In the genomic region with DNA sequence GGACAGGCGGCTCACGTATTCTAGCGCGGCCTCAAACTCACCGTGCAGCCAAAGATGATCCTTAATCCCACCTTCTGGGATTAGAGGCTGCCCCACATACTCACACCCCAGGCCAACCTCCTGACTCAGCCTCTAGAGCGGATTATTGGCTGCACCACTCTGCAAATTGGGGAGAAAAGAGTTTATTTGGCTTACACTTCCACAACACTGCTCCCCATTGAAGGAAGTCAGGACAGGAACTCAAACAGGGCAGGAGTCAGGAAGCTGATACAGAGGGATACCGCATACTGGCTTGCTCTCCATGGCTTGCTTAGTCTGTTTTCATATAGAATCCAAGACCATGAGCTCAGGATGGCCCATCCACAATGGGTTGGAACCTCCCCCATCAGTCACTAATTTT, we compare ENCODE assay signal across 13 mouse cellular contexts. TPM values are rescaled to one million over a fixed set of nuclear protein-coding genes. Genes with fewer than 3 reads are reported as not detected.
DNase-seq lines count a peak whose midpoint lies in the region; ATAC-seq and TF ChIP-seq lines count a peak whose summit lies in the region.
"Had no signal": no experiment of that assay in that cellular context is flagged by ENCODE, and none has a peak within 500 bp of the region (broad histone marks: within the 10 kb centered on the region; RNA-seq: fewer than 3 reads in every experiment).

No protein-coding gene starts in this region.

- no peaks in the 10 kb centered on the region for H3K9me3 ChIP-seq in liver, embryonic 12.5 days (replicated peaks)
- H3K9me3 ChIP-seq in ES-E14 (ENCODE audit: control insufficient read depth, insufficient read depth, low read depth, low read length), result no peaks in the 10 kb centered on the region
- H3K9me3 ChIP-seq: embryonic facial prominence, embryonic 15.5 days; heart, embryonic 15.5 days; limb, embryonic 10.5 days; neural tube, embryonic 13.5 days; stomach, embryonic 15.5 days had no signal

- peaks cover 17% of the 10 kb centered on the region for H3K79me2 ChIP-seq in myocyte (ENCODE audit: control insufficient read depth, insufficient read depth)

- peak overlapping the region; percentile 90 for H3K4me2 ChIP-seq in liver, embryonic 12.5 days
- peak overlapping the region; percentile 84 for H3K4me2 ChIP-seq in myocyte (ENCODE audit: low read depth)

- peak; percentile 48 for DNase-seq in cerebellum, adult 11-12 months
- DNase-seq in cerebellum, postnatal 36 days, result no peak
- DNase-seq in liver (no peak), ES-E14 (ENCODE audit: low read depth, low spot score) (no peak)
- no peak for DNase-seq in testis, postnatal 10 days (ENCODE audit: low spot score)

- TF ChIP-seq POLR2A in myocyte (IDR thresholded peaks at IDR 0.05; ENCODE audit: insufficient read length, low read depth), result no peak

- peak overlapping the region; percentile 72; the same call in 1 of the 2 replicates for H3K9ac ChIP-seq in liver, embryonic 12.5 days
- H3K9ac ChIP-seq in ES-E14 (ENCODE audit: insufficient read depth, low read depth, low read length, poor library complexity, severe bottlenecking), result peak overlapping the region; percentile 34; the same call in 1 of the 2 replicates
- H3K9ac ChIP-seq: embryonic facial prominence, embryonic 15.5 days; stomach, embryonic 15.5 days had no signal

- ATAC-seq in liver, embryonic 12.5 days, result no peak

- no peak overlapping the region for H3K4me3 ChIP-seq in liver, embryonic 12.5 days
- H3K4me3 ChIP-seq in ES-E14 (ENCODE audit: insufficient read depth in 1 of 2, low read depth in 1 of 2, low read length in 2 of 2, poor library complexity in 1 of 2, severe bottlenecking in 1 of 2) (peak overlapping the region in 1 of 2 experiments; percentile 75; a peak in 2 of 4 replicates), myocyte (peak overlapping the region; percentile 75)

- no peak overlapping the region for H3ac ChIP-seq in myocyte (ENCODE audit: control insufficient read depth, insufficient read length)

- in situ Hi-C loops in ES-E14 (cut with MboI; ENCODE audit: low sequenced_read_pairs in 2 of 2, unreplicated experiment in 2 of 2), result no loop called here

- 76% methylated on average over 7 of the region's 7 CpGs for WGBS in liver, embryonic 12.5 days (ENCODE audit: insufficient replicate concordance)

- no peaks in the 10 kb centered on the region for H3K36me3 ChIP-seq in liver, embryonic 12.5 days
- H3K36me3 ChIP-seq in ES-E14 (ENCODE audit: control insufficient read depth, insufficient read depth, low read length, poor library complexity, severe bottlenecking), result no peaks in the 10 kb centered on the region
- H3K36me3 ChIP-seq in myocyte (ENCODE audit: control insufficient read depth, insufficient read depth), result no peaks in the 10 kb centered on the region
- H3K36me3 ChIP-seq: embryonic facial prominence, embryonic 15.5 days; heart, embryonic 15.5 days; limb, embryonic 10.5 days; neural tube, embryonic 13.5 days; stomach, embryonic 15.5 days had no signal

- H3K4me1 ChIP-seq in liver, embryonic 12.5 days, result peaks cover 44% of the 10 kb centered on the region
- H3K4me1 ChIP-seq in ES-E14 (ENCODE audit: control insufficient read depth in 2 of 2, insufficient read depth in 2 of 2, low read length in 2 of 2, poor library complexity in 1 of 2), result peaks cover 0 to 16% of the 10 kb centered on the region in 2 experiments; a peak in 2 of 4 replicates

- H3K27me3 ChIP-seq in liver, embryonic 12.5 days (replicated peaks), result no peaks in the 10 kb centered on the region
- H3K27me3 ChIP-seq in myocyte (ENCODE audit: control insufficient read depth, insufficient read depth, insufficient read length), result no peaks in the 10 kb centered on the region
- H3K27me3 ChIP-seq: embryonic facial prominence, embryonic 15.5 days; heart, embryonic 15.5 days; neural tube, embryonic 13.5 days; Patski; stomach, embryonic 15.5 days had no signal

- H3K27ac ChIP-seq in liver, embryonic 12.5 days, result 0 out of 2 replicates have a peak overlapping the region, but pooled peaks have one; percentile 34
- no peak overlapping the region for H3K27ac ChIP-seq in ES-E14 (ENCODE audit: insufficient read depth, low read depth, low read length, poor library complexity, severe bottlenecking)
- H3K27ac ChIP-seq: stomach, embryonic 15.5 days had no signal

TF ChIP-seq in ES-E14, 5 proteins besides CTCF, POLR2A, EP300 and RAD21:
- TF ChIP-seq ZC3H11A (IDR thresholded peaks at IDR 0.05; ENCODE audit: borderline replicate concordance, low read depth, low read length) (no peak), MAFK (IDR thresholded peaks at IDR 0.05; ENCODE audit: insufficient read depth, low read depth, low read length) (no peak), HCFC1 (IDR thresholded peaks at IDR 0.05; ENCODE audit: borderline replicate concordance, insufficient read depth, low read length) (no peak), CHD2 (IDR thresholded peaks at IDR 0.05; ENCODE audit: low read depth, low read length) (no peak), ZNF384 (IDR thresholded peaks at IDR 0.05; ENCODE audit: low read depth, low read length) (no peak)
TF ChIP-seq in ES-E14: peak in this region for 0.

TF ChIP-seq in myocyte, 11 proteins besides CTCF, POLR2A, EP300 and RAD21:
- TF ChIP-seq POLR2AphosphoS2 (IDR thresholded peaks at IDR 0.05; ENCODE audit: insufficient read length, low read depth) (no peak), SRF (IDR thresholded peaks at IDR 0.05; ENCODE audit: control insufficient read depth, insufficient read length, low read depth) (no peak), REST (IDR thresholded peaks at IDR 0.05; ENCODE audit: insufficient read depth, insufficient read length) (no peak), E2F4 (IDR thresholded peaks at IDR 0.05; ENCODE audit: insufficient read depth) (no peak), TCF12 (IDR thresholded peaks at IDR 0.05; ENCODE audit: insufficient read depth, poor library complexity, severe bottlenecking) (no peak), TCF3 (IDR thresholded peaks at IDR 0.05; ENCODE audit: insufficient read length, low read depth) (no peak), CEBPB (IDR thresholded peaks at IDR 0.05; ENCODE audit: insufficient read depth, poor library complexity, severe bottlenecking) (no peak), MYOG (IDR thresholded peaks at IDR 0.05; ENCODE audit: control insufficient read depth in 1 of 3, insufficient read depth in 1 of 3, insufficient read length in 2 of 3, low read depth in 2 of 3) (no peak), MAX (IDR thresholded peaks at IDR 0.05; ENCODE audit: low read depth) (no peak), USF1 (IDR thresholded peaks at IDR 0.05; ENCODE audit: low read depth) (no peak), MYOD1 (IDR thresholded peaks at IDR 0.05; ENCODE audit: control insufficient read depth in 1 of 3, insufficient read length in 2 of 3, low read depth in 2 of 3) (no peak)

RNA-seq across cellular contexts. Expression of a gene that starts 0.8 kb away (rescaled TPM):
- polyA plus RNA-seq in liver, embryonic 12.5 days (2016; fragmentation: Nextera tagmentation; extraction: Ambion mirVana), result 34.3 and 35.1 TPM in 2 replicates
- 12.5 and 18.0 TPM in 2 replicates for total RNA-seq in ES-E14 (2012; rRNA removed)
- polyA plus RNA-seq in myocyte (2012; fragmentation: generic; extraction: Trizol), result 38.8 TPM
